Mouse (Mus musculus): ENCODE measurements around the gene Fam192a. TPM values are rescaled to one million over a fixed set of nuclear protein-coding genes. Genes with fewer than 3 reads are reported as not detected.
A peak's percentile ranks its signal among the peaks of the same experiment; 100 is the strongest.

Gene Fam192a
- polyA plus RNA-seq, 1 experiment from 2014 or later, result 105 TPM

DNA sequence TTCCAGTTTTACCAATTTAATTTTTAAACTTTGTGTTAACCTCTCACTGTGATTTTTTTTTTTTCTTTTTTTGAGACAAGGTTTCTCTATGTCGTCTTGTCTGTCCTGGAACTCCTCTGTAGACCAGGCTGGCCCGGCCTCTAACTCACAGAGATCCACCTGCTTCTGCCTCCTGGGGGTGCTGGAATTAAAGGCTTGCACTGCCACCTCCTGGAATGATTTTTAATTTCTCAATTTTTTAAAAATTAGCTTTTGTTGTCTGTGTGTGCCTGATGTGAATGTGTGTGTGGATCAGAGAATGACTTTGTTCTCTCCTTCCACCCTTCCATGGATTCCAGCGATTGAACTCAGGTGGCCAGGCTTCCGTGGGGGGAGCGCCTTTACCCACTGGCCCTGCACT lies 5.3 kb upstream of the Fam192a start:
- ATAC-seq, result no peak
- WGBS, result 91% methylated on average over 5 of the region's 5 CpGs
- no peak overlapping the region for H3K9ac ChIP-seq (replicated peaks; ENCODE audit: low read depth, low read length)
- H3K27me3 ChIP-seq (replicated peaks; ENCODE audit: control insufficient read depth, insufficient read depth, low read length), result no peaks in the 10 kb centered on the region
- no peaks in the 10 kb centered on the region for H3K9me3 ChIP-seq (ENCODE audit: control insufficient read depth, low read length)
- H3K27ac ChIP-seq (ENCODE audit: low read length), result no peak overlapping the region
- no peaks in the 10 kb centered on the region for H3K36me3 ChIP-seq (ENCODE audit: control insufficient read depth, insufficient read depth)
- H3K4me3 ChIP-seq (replicated peaks; ENCODE audit: low read length), result no peak overlapping the region
- no peak overlapping the region for H3K4me2 ChIP-seq (ENCODE audit: low read length)
- peaks cover 13% of the 10 kb centered on the region for H3K4me1 ChIP-seq (replicated peaks; ENCODE audit: control insufficient read depth, insufficient read depth, low read length)

- Histone ChIP-seq H3K9me3 (ENCODE audit: control insufficient read depth, low read length) (no peaks in the 10 kb centered on the region), H3K4me2 (ENCODE audit: low read length) (no peak overlapping the region), H3K27me3 (replicated peaks; ENCODE audit: control insufficient read depth, insufficient read depth, low read length) (no peaks in the 10 kb centered on the region), H3K4me1 (replicated peaks; ENCODE audit: control insufficient read depth, insufficient read depth, low read length) (peaks cover 25% of the 10 kb centered on the region), H3K9ac (replicated peaks; ENCODE audit: low read depth, low read length) (no peak overlapping the region), H3K36me3 (ENCODE audit: control insufficient read depth, insufficient read depth) (no peaks in the 10 kb centered on the region), H3K4me3 (replicated peaks; ENCODE audit: low read length) (no peak overlapping the region), H3K27ac (ENCODE audit: low read length) (no peak overlapping the region)
- ATAC-seq, result no peak
- 91% methylated on average over 2 of the region's 2 CpGs for WGBS
Observed at GRCm38 (mm10) chr8:94604030-94604429, 2.2 kb upstream of the Fam192a start.

GRCm38 (mm10) chr8:94602471-94603131 lies 804 bp upstream of the Fam192a start:
- Histone ChIP-seq H3K4me2 (ENCODE audit: low read length) (peak overlapping the region; percentile 99), H3K4me3 (replicated peaks; ENCODE audit: low read length) (peak overlapping the region; percentile 92), H3K9ac (replicated peaks; ENCODE audit: low read depth, low read length) (peak overlapping the region; percentile 99), H3K9me3 (ENCODE audit: control insufficient read depth, low read length) (no peaks in the 10 kb centered on the region), H3K27ac (ENCODE audit: low read length) (peak overlapping the region; percentile 88), H3K4me1 (replicated peaks; ENCODE audit: control insufficient read depth, insufficient read depth, low read length) (peaks cover 25% of the 10 kb centered on the region), H3K27me3 (replicated peaks; ENCODE audit: control insufficient read depth, insufficient read depth, low read length) (no peaks in the 10 kb centered on the region), H3K36me3 (ENCODE audit: control insufficient read depth, insufficient read depth) (no peaks in the 10 kb centered on the region)
- WGBS, result under 1% methylated on average over 31 of the region's 31 CpGs
- no peak; the same call in 1 of the 2 replicates for ATAC-seq

GRCm38 (mm10) chr8:94601034-94601606 lies 677 bp downstream of the Fam192a start:
- no peaks in the 10 kb centered on the region for H3K27me3 ChIP-seq (replicated peaks; ENCODE audit: control insufficient read depth, insufficient read depth, low read length)
- H3K4me3 ChIP-seq (replicated peaks; ENCODE audit: low read length), result peak overlapping the region; percentile 92
- peak overlapping the region; percentile 90 for H3K27ac ChIP-seq (ENCODE audit: low read length)
- peaks cover 25% of the 10 kb centered on the region for H3K4me1 ChIP-seq (replicated peaks; ENCODE audit: control insufficient read depth, insufficient read depth, low read length)
- H3K4me2 ChIP-seq (ENCODE audit: low read length), result peak overlapping the region; percentile 96
- no peaks in the 10 kb centered on the region for H3K36me3 ChIP-seq (ENCODE audit: control insufficient read depth, insufficient read depth)
- H3K9me3 ChIP-seq (ENCODE audit: control insufficient read depth, low read length), result no peaks in the 10 kb centered on the region
- peak overlapping the region; percentile 86 for H3K9ac ChIP-seq (replicated peaks; ENCODE audit: low read depth, low read length)
- WGBS, result under 1% methylated on average over 51 of the region's 51 CpGs
- ATAC-seq, result peak; percentile 32

GRCm38 (mm10) chr8:94600478-94600877 lies 1.3 kb downstream of the Fam192a start:
- no peak for ATAC-seq
- no peaks in the 10 kb centered on the region for H3K27me3 ChIP-seq (replicated peaks; ENCODE audit: control insufficient read depth, insufficient read depth, low read length)
- no peak overlapping the region for H3K27ac ChIP-seq (ENCODE audit: low read length)
- peaks cover 25% of the 10 kb centered on the region for H3K4me1 ChIP-seq (replicated peaks; ENCODE audit: control insufficient read depth, insufficient read depth, low read length)
- peak overlapping the region; percentile 92 for H3K4me3 ChIP-seq (replicated peaks; ENCODE audit: low read length)
- H3K36me3 ChIP-seq (ENCODE audit: control insufficient read depth, insufficient read depth), result no peaks in the 10 kb centered on the region
- no peaks in the 10 kb centered on the region for H3K9me3 ChIP-seq (ENCODE audit: control insufficient read depth, low read length)
- WGBS, result 31% methylated on average over 5 of the region's 5 CpGs
- H3K4me2 ChIP-seq (ENCODE audit: low read length), result peak overlapping the region; percentile 96
- peak overlapping the region; percentile 86 for H3K9ac ChIP-seq (replicated peaks; ENCODE audit: low read depth, low read length)

- 69% methylated on average over 1 of the region's 1 CpGs for WGBS
- Histone ChIP-seq H3K36me3 (ENCODE audit: control insufficient read depth, insufficient read depth) (no peaks in the 10 kb centered on the region), H3K4me2 (ENCODE audit: low read length) (no peak overlapping the region), H3K27me3 (replicated peaks; ENCODE audit: control insufficient read depth, insufficient read depth, low read length) (no peaks in the 10 kb centered on the region), H3K9me3 (ENCODE audit: control insufficient read depth, low read length) (no peaks in the 10 kb centered on the region), H3K4me3 (replicated peaks; ENCODE audit: low read length) (no peak overlapping the region), H3K27ac (ENCODE audit: low read length) (no peak overlapping the region), H3K4me1 (replicated peaks; ENCODE audit: control insufficient read depth, insufficient read depth, low read length) (peaks cover under 1% of the 10 kb centered on the region), H3K9ac (replicated peaks; ENCODE audit: low read depth, low read length) (no peak overlapping the region)
- no peak for ATAC-seq
Observed at GRCm38 (mm10) chr8:94594211-94594610, 7.6 kb downstream of the Fam192a start.

DNA sequence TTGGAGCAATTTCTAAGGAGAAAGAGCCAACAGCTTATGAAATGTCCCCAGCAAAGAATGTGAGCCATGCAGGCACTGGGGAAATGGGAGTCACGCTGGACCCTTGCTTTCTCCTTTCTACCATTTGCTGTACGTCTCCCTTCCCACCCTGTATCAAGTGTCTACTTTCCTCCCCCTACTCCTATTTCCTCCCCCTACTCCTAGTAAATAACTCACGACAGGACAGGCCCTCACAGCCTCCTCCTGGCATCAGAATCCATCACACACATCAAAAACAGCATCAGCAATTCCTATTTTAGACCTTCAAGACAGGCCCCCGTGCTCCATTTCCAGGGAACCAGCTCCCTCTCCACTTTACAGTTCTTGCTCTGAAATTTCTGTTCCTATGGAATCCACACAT lies 10.1 kb downstream of the Fam192a start:
- H3K27me3 ChIP-seq (replicated peaks; ENCODE audit: control insufficient read depth, insufficient read depth, low read length), result no peaks in the 10 kb centered on the region
- no peak overlapping the region for H3K27ac ChIP-seq (ENCODE audit: low read length)
- no peaks in the 10 kb centered on the region for H3K4me1 ChIP-seq (replicated peaks; ENCODE audit: control insufficient read depth, insufficient read depth, low read length)
- H3K36me3 ChIP-seq (ENCODE audit: control insufficient read depth, insufficient read depth), result peaks cover 13% of the 10 kb centered on the region
- WGBS, result 77% methylated on average over 4 of the region's 4 CpGs
- H3K4me2 ChIP-seq (ENCODE audit: low read length), result no peak overlapping the region
- H3K9me3 ChIP-seq (ENCODE audit: control insufficient read depth, low read length), result no peaks in the 10 kb centered on the region
- no peak overlapping the region for H3K4me3 ChIP-seq (replicated peaks; ENCODE audit: low read length)
- H3K9ac ChIP-seq (replicated peaks; ENCODE audit: low read depth, low read length), result no peak overlapping the region
- no peak for ATAC-seq

DNA sequence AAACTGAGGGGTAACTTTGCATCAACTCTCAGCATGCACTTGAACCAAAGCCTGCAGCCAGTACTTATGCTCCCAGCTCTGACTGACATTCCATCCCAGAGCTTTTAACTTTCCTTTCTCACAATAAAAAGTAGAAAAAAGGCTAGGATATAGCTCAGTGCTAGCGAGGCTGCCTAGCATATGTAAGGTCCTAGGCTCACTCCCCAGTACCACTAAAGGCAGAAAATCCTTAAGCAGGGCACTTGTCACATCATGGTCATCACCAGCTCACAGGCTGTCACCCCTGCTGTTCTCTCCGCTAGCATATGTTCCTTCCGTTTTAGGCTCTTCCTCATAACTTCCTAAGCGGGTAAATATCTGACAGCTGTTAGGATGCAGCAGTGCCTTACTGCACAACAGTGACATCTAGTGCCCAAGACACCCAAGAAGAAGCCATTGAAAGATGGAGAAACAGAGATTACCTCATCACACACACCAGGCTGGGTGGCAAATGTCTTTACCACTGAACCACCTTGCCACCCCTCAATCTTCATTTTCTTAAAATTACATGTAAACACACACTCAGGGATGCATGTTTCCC lies 17.5 kb downstream of the Fam192a start:
- 34% methylated on average over 4 of the region's 4 CpGs for WGBS
- no peak overlapping the region for H3K4me2 ChIP-seq (ENCODE audit: low read length)
- peak; percentile 78 for ATAC-seq
- peaks cover 32% of the 10 kb centered on the region for H3K36me3 ChIP-seq (ENCODE audit: control insufficient read depth, insufficient read depth)
- no peak overlapping the region for H3K27ac ChIP-seq (ENCODE audit: low read length)
- H3K9me3 ChIP-seq (ENCODE audit: control insufficient read depth, low read length), result no peaks in the 10 kb centered on the region
- no peaks in the 10 kb centered on the region; the same call in 1 of the 2 replicates for H3K4me1 ChIP-seq (replicated peaks; ENCODE audit: control insufficient read depth, insufficient read depth, low read length)
- no peak overlapping the region for H3K4me3 ChIP-seq (replicated peaks; ENCODE audit: low read length)
- no peak overlapping the region for H3K9ac ChIP-seq (replicated peaks; ENCODE audit: low read depth, low read length)
- H3K27me3 ChIP-seq (replicated peaks; ENCODE audit: control insufficient read depth, insufficient read depth, low read length), result no peaks in the 10 kb centered on the region

- Histone ChIP-seq H3K9ac (replicated peaks; ENCODE audit: low read depth, low read length) (no peak overlapping the region), H3K36me3 (ENCODE audit: control insufficient read depth, insufficient read depth) (peaks cover 36% of the 10 kb centered on the region), H3K4me1 (replicated peaks; ENCODE audit: control insufficient read depth, insufficient read depth, low read length) (no peaks in the 10 kb centered on the region; the same call in 1 of the 2 replicates), H3K4me2 (ENCODE audit: low read length) (no peak overlapping the region), H3K27me3 (replicated peaks; ENCODE audit: control insufficient read depth, insufficient read depth, low read length) (no peaks in the 10 kb centered on the region), H3K9me3 (ENCODE audit: control insufficient read depth, low read length) (no peaks in the 10 kb centered on the region), H3K4me3 (replicated peaks; ENCODE audit: low read length) (no peak overlapping the region), H3K27ac (ENCODE audit: low read length) (no peak overlapping the region)
- WGBS, result 89% methylated on average over 6 of the region's 6 CpGs
- ATAC-seq, result no peak
Observed at GRCm38 (mm10) chr8:94582569-94582968, 19.2 kb downstream of the Fam192a start.
